Mouse (Mus musculus): ENCODE results near the gene Slc39a2.

GRCm38 (mm10) chr14:51896019-51896418, 3.3 kb downstream of the Slc39a2 start:
- TF ChIP-seq CTCF (IDR thresholded peaks at IDR 0.05; ENCODE audit: extremely low read depth, insufficient read length, insufficient replicate concordance, low read depth, low read length) (no peak), POLR2A (IDR thresholded peaks at IDR 0.05; ENCODE audit: low read depth, low read length) (no peak)
